Mouse (Mus musculus) testis, adult 10 weeks (tissue): Measurements from ENCODE around the gene AC192777.2. TPM values are rescaled to one million over a fixed set of nuclear protein-coding genes. Genes with fewer than 3 reads are reported as not detected.

Source experiments
- polyA plus RNA-seq: library from polyadenylated mRNA; stranded (reverse); fragments of 350-450 nt; fragmentation: Illumina TruSeq; extraction: RNeasy Lipid Tissue Mini Kit (QIAGEN cat#74804); gene quantifications from one replicate; pipeline ENCODE4 v1.2.3, GENCODE M21; 2014; ENCODE audit warnings: low read depth, low replicate concordance

AC192777.2 gene
- not detected for polyA plus RNA-seq

GRCm38 (mm10) chr17:40095150-40095549 lies at the start of gene AC192777.2:
Gene AC192777.2, plus strand, starts transcription at chr17:40095450.

Other genes with a start within 250 kb of the AC192777.2 start
- gene Esp38, start 144.9 kb upstream of the AC192777.2 start, polyA plus RNA-seq = not detected
- gene Pgk2, start 113.2 kb downstream of the AC192777.2 start, polyA plus RNA-seq = 1,649 TPM
- not detected for gene Crisp3, start 146.8 kb downstream of the AC192777.2 start, polyA plus RNA-seq
- 69.6 TPM for gene Crisp1, start 223.8 kb downstream of the AC192777.2 start, polyA plus RNA-seq